Mouse (Mus musculus): ENCODE results near the gene Zfyve26.
A peak's percentile ranks its signal among the peaks of the same experiment; 100 is the strongest.
"Not testable (repeated sequence)": the region's sequence is repeated elsewhere in the genome, so short reads cannot be mapped to it uniquely, and the experiment has no call there.

The Zfyve26 gene

GRCm38 (mm10) chr12:79260154-79260553 lies 36.0 kb downstream of the Zfyve26 start:
- DNase-seq (ENCODE audit: low spot score in 2 of 2), result no peak

DNA sequence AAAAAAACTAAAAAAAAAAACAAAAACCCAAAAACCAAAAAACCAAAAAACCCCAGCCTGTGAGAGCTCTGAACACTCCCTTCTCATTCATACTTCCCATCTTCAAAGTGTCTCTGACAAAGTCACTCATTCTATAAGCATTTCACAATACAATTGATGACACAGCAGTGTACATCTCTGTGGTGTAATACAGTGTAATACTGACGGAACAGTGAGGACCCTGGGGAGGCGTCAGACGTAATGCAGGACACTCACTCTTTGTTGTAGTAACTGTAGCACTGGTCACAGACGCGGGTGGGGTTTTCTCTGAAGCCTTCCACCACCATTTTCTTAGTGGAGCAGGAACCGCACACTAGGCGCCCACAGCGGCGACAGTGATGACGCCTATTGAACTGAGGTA lies 41.1 kb downstream of the Zfyve26 start:
- DNase-seq (ENCODE audit: low spot score in 2 of 2), result no peak

DNA sequence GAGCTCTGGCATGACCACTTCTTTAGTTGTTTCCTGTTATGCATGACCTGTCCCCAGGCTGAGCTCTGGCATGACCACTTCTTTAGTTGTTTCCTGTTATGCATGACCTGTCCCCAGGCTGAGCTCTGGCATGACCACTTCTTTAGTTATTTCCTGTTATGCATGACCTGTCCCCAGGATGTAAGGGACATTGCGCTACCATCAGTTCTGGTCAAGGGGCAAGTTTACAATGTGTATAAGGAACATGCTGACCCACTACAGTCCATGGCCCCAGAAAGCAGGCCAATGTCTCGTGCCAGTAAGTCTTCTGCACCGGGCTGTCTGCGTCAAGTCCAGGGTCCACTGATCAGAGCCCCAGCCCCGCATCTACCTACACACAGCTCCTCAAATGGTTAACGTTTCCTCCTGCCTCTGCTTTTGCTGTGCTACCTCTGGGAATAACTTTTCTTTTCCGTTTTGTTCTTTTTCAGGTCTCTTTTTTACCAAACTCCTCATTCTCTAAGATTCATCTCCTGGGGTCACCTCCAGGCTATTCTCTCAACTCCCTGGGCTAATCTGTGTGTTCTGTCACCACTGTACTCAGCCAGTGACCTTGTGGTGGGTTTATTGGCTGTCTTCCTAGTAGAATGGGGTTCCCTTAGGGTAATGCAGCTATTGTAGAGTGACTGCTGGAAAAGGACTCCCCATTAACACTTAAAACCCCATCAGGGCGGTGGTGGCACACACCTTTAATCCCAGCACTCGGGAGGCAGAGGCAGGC lies 42.6 kb downstream of the Zfyve26 start:
- no peak for DNase-seq (ENCODE audit: low spot score in 2 of 2)

GRCm38 (mm10) chr12:79248110-79248509 lies 48.0 kb downstream of the Zfyve26 start:
- no peak for DNase-seq (ENCODE audit: low spot score in 2 of 2)

- DNase-seq (ENCODE audit: low spot score in 2 of 2), result no peak
Measured at GRCm38 (mm10) chr12:79242921-79243320, 53.2 kb downstream of the Zfyve26 start.

DNA sequence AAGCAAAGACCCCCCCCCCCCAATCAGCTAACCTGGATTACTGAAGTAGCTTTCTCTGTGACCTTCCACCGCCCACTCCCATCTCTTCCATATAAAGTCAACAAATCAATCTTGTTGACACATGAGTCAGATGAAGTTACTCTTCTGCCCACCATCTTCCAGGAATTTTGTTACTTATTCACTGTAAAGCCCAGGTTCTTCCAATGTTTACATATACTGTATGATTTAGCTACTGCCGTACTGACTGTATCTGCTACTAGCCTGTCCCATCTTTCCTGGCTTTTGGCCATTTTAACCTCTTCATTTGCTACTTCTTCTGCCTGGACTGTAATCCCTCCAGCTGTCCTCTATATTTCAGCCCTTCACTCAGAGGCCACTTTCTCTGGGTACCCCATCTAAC lies 54.1 kb downstream of the Zfyve26 start:
- no peak for DNase-seq (ENCODE audit: low spot score in 2 of 2)

GRCm38 (mm10) chr12:79235485-79236080 lies 60.5 kb downstream of the Zfyve26 start:
- no peak for DNase-seq (ENCODE audit: low spot score in 2 of 2)

DNA sequence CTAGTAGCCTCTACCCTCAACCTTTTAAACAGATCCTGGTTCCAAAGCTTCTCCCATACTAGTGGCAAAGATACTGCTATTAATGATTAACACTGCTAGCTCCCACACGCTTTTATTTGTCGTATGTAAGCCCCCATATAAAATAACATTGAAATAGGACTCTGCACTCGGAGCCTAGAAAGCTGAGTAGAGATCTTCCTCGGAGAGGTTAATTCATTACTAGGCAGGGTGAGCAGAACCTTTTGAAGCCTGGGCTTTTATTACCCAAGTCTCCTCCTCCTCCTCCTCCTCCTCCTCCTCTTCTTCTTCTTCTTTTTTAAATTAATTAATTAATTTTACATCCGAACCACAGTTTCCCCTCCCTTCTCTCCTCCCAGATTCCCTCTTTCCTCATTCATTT lies 78.6 kb downstream of the Zfyve26 start:
- no peak for DNase-seq (ENCODE audit: low spot score in 2 of 2)

DNA sequence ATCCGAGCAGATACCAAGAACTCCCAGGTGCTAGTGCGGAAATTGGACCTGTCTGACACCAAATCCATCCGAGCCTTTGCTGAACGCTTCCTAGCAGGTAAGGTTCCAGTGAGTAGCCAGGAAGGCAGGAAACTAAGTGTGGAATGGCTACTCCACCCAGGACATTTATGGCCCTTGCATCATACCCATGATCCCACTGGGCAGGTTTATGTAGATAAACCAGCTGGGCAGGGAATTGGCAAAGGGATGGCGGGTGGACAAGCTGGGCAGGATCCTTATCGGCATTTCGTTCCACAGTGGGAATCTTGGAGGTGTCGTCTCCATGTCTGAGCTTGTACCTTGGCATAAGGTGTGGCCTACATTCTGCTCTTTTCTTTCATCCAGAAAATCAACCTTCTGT lies 84.7 kb downstream of the Zfyve26 start:
- no peak for DNase-seq (ENCODE audit: low spot score in 2 of 2)

GRCm38 (mm10) chr12:79208703-79209464 lies 87.2 kb downstream of the Zfyve26 start, which contains the start of gene Rdh12:
Gene Rdh12 (plus strand): TSS chr12:79208914.
- peak; percentile 18 to 25 for DNase-seq (ENCODE audit: low spot score in 2 of 2)

DNA sequence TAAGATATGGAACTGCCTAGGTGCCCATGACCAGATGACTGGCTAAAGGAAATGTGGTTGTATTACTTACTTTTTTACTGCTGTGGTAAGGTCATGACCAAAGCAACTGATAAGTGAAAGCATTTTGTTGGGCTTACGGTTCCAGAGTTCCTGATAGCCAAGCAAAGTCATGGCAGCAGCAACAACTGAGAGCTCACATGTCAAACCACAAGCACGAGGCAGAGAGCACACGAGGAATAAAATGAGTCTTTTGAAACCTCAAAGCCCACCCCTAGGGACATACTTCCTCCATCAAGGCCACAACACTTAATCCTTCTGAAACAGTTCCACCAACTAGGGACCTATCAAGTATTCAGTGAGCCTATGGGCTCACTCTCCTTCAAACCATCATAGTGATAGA lies 94.2 kb downstream of the Zfyve26 start:
- DNase-seq (ENCODE audit: low spot score in 2 of 2), result no peak

DNA sequence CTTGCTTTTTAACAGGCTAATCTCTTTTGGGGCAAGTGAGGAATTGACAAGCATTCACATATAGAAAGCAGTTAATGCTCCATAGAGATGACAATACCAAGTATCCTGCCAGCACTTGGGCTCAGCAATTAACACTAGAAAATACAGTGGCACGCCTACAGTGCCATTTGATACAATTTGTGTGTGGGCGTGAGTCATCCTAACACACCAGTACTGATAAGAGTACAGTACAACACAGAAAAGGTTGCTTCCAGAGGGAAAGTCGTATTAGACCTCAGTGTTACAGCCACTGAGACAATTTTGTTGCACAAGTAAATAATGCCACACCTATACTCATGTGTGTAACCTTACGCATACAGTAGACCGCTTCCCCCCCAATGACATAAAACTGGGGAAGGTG lies 99.0 kb downstream of the Zfyve26 start:
- DNase-seq (ENCODE audit: low spot score in 2 of 2), result no peak

DNA sequence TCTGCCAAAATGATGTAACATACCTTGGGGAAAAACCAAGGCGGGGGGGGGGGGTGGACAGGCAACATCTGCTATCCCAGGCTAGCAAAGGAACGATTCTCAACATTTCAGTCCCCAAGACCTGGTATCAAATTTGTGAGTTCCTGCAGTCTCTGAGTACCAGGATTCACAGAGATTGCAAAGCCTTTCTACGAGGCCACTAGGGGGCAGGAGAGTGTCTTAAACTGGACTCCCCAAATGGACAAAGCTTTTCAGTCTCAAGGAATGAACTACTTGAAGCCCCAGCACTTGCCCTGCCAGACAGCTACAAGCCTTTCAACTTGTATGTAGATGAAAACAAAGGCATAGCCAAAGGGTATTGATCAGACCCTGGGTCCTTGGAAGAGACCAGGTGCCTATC lies 102.7 kb downstream of the Zfyve26 start:
- DNase-seq (ENCODE audit: low spot score in 2 of 2), result peak in 1 of 2 experiments; percentile 43

DNA sequence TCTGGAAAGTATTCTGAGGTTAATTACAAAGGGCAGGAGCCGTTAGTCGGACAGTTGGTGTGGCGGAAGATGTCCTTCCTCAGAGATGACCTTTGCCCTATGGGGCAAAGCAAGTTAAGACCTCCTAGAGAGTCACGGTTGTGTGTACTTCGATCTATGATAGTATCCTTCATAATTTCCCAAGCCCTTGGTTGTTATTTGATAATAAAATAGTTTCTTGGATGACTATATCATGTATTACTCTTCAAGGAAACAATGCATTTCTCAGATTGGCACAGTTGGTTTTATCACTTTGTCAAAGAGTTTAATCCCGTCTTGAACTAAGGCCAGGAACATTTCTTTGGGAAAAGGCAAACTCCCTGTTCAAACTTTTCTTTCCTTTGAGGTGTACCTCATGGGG lies 103.9 kb downstream of the Zfyve26 start, which contains the start of gene Rdh11:
TSS of gene Rdh11 (minus strand) at position 101 of the 400 bp plus-strand sequence.
- no peak for DNase-seq (ENCODE audit: low spot score in 2 of 2)

DNA sequence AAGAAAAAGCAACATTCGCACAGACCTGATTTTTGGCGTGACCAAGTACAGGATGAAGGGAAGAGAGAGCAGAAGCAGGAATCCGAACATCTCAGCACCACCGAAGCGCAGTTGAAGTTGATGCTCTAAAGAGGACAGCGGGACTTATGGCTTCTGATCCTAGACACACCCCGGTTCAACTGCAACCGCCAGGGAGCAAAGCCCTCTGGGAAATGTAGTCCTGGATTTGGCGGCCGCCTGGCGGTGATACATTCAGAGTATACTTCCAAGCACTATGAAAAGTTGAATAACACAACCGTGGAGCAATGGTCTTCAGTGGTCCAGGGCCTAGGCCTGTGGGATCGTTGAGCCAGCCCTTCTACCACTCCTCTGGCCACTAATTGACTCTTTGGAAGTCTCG lies 104.4 kb downstream of the Zfyve26 start:
- DNase-seq (ENCODE audit: low spot score in 2 of 2), result peak; percentile 63 to 71

DNA sequence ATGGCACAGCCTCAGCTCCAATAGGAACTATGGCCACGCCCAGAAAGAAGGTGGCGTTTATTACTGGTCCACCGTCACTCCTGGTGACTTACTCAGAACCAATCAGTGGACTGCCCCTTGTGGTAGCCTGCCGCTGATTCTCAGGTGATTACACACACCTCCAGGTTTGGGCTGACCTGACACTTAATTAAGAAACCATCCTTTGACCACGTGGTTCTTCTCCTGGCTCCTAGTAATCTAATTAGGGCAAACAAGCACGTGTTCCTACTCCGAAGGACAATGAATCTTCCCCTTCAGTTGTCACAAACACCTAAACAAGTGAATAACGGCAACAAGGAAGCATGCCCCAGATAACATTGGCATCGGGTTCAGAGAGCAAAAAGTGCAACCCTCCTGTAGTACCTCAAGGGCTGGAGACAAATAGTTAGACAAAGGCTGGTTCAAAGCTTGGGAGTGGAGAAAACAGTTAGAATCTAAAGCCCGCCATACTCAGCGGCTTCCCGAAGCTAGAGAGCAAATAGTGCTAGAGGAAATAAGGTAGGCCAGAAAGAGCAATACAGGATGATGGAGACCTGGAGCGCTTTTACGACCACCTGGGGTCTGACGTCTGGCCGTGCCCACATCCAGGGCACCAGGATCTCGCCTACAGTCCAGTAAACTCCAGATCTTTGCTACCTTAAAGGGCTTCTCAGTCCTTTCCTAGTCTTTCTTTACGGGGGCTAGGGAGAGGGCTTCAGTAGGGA lies 105.0 kb downstream of the Zfyve26 start:
- peak; percentile 11 to 29 for DNase-seq (ENCODE audit: low spot score in 2 of 2)

DNA sequence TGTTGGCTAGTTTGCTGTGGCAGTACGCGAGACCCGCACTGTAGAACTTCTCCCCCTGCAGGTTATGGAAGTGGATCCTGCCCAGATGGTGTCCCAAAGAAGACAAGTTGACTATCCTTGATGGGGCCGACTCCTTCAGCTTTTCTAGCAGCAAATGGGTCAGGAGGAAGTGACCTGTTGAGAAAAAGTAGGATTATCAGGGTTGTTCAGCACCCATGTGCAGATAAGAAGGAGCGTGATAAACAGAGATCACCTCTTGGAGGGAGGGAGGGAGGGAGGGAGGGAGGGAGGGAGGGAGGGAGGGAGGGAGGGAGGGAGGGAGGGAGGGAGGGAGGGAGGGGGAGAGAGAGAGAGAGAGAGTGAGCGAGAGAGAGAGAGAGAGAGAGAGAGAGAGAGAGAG lies 110.9 kb downstream of the Zfyve26 start:
- DNase-seq (ENCODE audit: low spot score in 2 of 2), result not testable (repeated sequence)
